Mouse (Mus musculus): ENCODE results near the gene Prdm15. TPM values are rescaled to one million over a fixed set of nuclear protein-coding genes. Genes with fewer than 3 reads are reported as not detected.

Prdm15 gene
- polyA plus RNA-seq, 1 experiment from 2014 or later = 3.2 TPM

Small RNA genes lying within 50 kb of the gene (microRNA-seq; reads per million reads assigned to microRNA genes)
- not detected for gene Mir6964

Other genes with a start within 250 kb of the Prdm15 start
- 4.2 and 4.5 TPM in 2 replicates for gene Tmprss2, start 240.7 kb downstream of the Prdm15 start, polyA plus RNA-seq (2015; fragmentation: Nextera tagmentation; extraction: Ambion mirVana)
- 3.2 and 3.3 TPM in 2 replicates for gene Ripk4, start 88.1 kb downstream of the Prdm15 start, polyA plus RNA-seq (2015; fragmentation: Nextera tagmentation; extraction: Ambion mirVana)
- gene C2cd2, start 110.7 kb upstream of the Prdm15 start, polyA plus RNA-seq (2015; fragmentation: Nextera tagmentation; extraction: Ambion mirVana) = 4.2 and 4.3 TPM in 2 replicates
- gene Zbtb21, start 110.8 kb upstream of the Prdm15 start, polyA plus RNA-seq (2015; fragmentation: Nextera tagmentation; extraction: Ambion mirVana) = 3.5 and 4.2 TPM in 2 replicates
- gene B230307C23Rik, start 145.5 kb upstream of the Prdm15 start, polyA plus RNA-seq (2015; fragmentation: Nextera tagmentation; extraction: Ambion mirVana) = 8.7 and 10.0 TPM in 2 replicates
- gene A630089N07Rik, start 230.6 kb upstream of the Prdm15 start, polyA plus RNA-seq (2015; fragmentation: Nextera tagmentation; extraction: Ambion mirVana) = 6.9 and 7.0 TPM in 2 replicates

All from liver, embryonic 16.5 days (tissue).